Mouse (Mus musculus) CH12.LX (cell line): ENCODE measurements around the gene Mgat4d. TPM values are rescaled to one million over a fixed set of nuclear protein-coding genes. Genes with fewer than 3 reads are reported as not detected.

Source experiments
- DNase-seq: peaks from one replicate; pipeline ENCODE4 v3.0.0-alpha.2; 2013; ENCODE audit errors: extremely low read depth
- H3K27ac ChIP-seq: 2 replicates; pipeline ENCODE4 v1.5.1; 2012; ENCODE audit warnings: low read depth, mild to moderate bottlenecking, control low read depth, moderate library complexity; ENCODE audit not compliant: insufficient read depth
- H3K27me3 ChIP-seq: replicated peaks from 2 replicates; pipeline ENCODE3; 2012; ENCODE audit warnings: inconsistent platforms
- H3K36me3 ChIP-seq, 2 experiments: replicated peaks in 1 of 2; 2 replicates each; pipeline versions ENCODE3 to v1.6.1; 2012; ENCODE audit warnings: inconsistent platforms in 1 of 2, low read length in 1 of 2, mild to moderate bottlenecking in 1 of 2, mixed read lengths in 1 of 2, moderate library complexity in 1 of 2; ENCODE audit not compliant: control insufficient read depth in 1 of 2, insufficient read depth in 1 of 2
- H3K4me1 ChIP-seq, 2 experiments: 2 replicates each; pipeline ENCODE4 v1.6.1; 2012; ENCODE audit warnings: inconsistent platforms in 1 of 2, moderate library complexity in 1 of 2; ENCODE audit not compliant: insufficient read depth in 2 of 2, control insufficient read depth in 1 of 2
- H3K4me2 ChIP-seq: 2 replicates; pipeline ENCODE4 v1.6.1; 2012; ENCODE audit warnings: low read depth, mild to moderate bottlenecking, control low read depth; ENCODE audit not compliant: poor library complexity, insufficient read depth, severe bottlenecking
- H3K4me3 ChIP-seq, 3 experiments: fragments of 150-350 bp in 1 of 3; sonication (generic) in 1 of 3; replicated peaks in 1 of 3; 2 replicates each; pipeline versions ENCODE3 to v1.5.1; 2011 to 2012; ENCODE audit warnings: low read depth in 2 of 3, low read length in 2 of 3, mild to moderate bottlenecking in 2 of 3, moderate library complexity in 2 of 3, control low read depth in 1 of 3, improper control_type of control experiment in 1 of 3, inconsistent platforms in 1 of 3, mixed read lengths in 1 of 3; ENCODE audit not compliant: poor library complexity in 1 of 3
- H3K79me2 ChIP-seq: replicated peaks from 2 replicates; pipeline ENCODE4 v1.6.1; 2012; ENCODE audit warnings: mild to moderate bottlenecking, moderate library complexity; ENCODE audit not compliant: control insufficient read depth, poor library complexity, insufficient read depth, severe bottlenecking; ENCODE audit errors: extremely low read depth
- H3K9ac ChIP-seq: 2 replicates; pipeline ENCODE4 v1.6.1; 2012; ENCODE audit warnings: low read depth, mild to moderate bottlenecking, control low read depth, moderate library complexity; ENCODE audit not compliant: insufficient read depth
- H3K9me3 ChIP-seq: replicated peaks from 2 replicates; pipeline ENCODE3; 2012; ENCODE audit warnings: low read length, inconsistent platforms, mixed read lengths
- CHD1 ChIP-seq: IDR thresholded peaks from 2 replicates; pipeline ENCODE4 v1.6.1; 2012; ENCODE audit warnings: low read depth, low read length, improper control_type of control experiment, inconsistent platforms
- CTCF ChIP-seq, 2 experiments: IDR thresholded peaks in 1 of 2; conservative IDR thresholded peaks in 1 of 2; 2 replicates each; pipeline ENCODE4 v1.5.1; 2011 to 2012; ENCODE audit warnings: low read depth in 2 of 2, low read length in 2 of 2, improper control_type of control experiment in 1 of 2, inconsistent platforms in 1 of 2, mild to moderate bottlenecking in 1 of 2, moderate library complexity in 1 of 2
- ETS1 ChIP-seq: conservative IDR thresholded peaks from 2 replicates; pipeline ENCODE4 v1.6.1; 2012; ENCODE audit warnings: low read depth, mild to moderate bottlenecking, inconsistent platforms, low read length, improper control_type of control experiment, moderate library complexity
- HCFC1 ChIP-seq: IDR thresholded peaks from 2 replicates; pipeline ENCODE4 v1.6.1; 2012; ENCODE audit warnings: low read depth, mild to moderate bottlenecking, inconsistent platforms, low read length, improper control_type of control experiment
- IRF4 ChIP-seq: IDR thresholded peaks from 2 replicates; pipeline ENCODE4 v1.6.1; 2014; ENCODE audit warnings: low read depth, mild to moderate bottlenecking, inconsistent platforms, low read length, improper control_type of control experiment
- JUND ChIP-seq: conservative IDR thresholded peaks from 2 replicates; pipeline ENCODE4 v1.6.1; 2011; ENCODE audit warnings: low read depth, low read length, improper control_type of control experiment
- KAT2A ChIP-seq: IDR thresholded peaks from 2 replicates; pipeline ENCODE4 v1.6.1; 2012; ENCODE audit warnings: low read length, improper control_type of control experiment, inconsistent platforms; ENCODE audit not compliant: insufficient replicate concordance
- MAFK ChIP-seq: IDR thresholded peaks from 2 replicates; pipeline ENCODE4 v1.6.1; 2011; ENCODE audit warnings: low read length, improper control_type of control experiment; ENCODE audit not compliant: insufficient replicate concordance
- MAZ ChIP-seq: IDR thresholded peaks from 2 replicates; pipeline ENCODE4 v1.6.1; 2012; ENCODE audit warnings: low read depth, mild to moderate bottlenecking, inconsistent platforms, low read length, improper control_type of control experiment, moderate library complexity
- MXI1 ChIP-seq: IDR thresholded peaks from 2 replicates; pipeline ENCODE4 v1.6.1; 2011; ENCODE audit warnings: mild to moderate bottlenecking, low read depth, low read length, improper control_type of control experiment
- NELFE ChIP-seq: IDR thresholded peaks from 2 replicates; pipeline ENCODE4 v1.6.1; 2011; ENCODE audit warnings: low read depth, low read length, improper control_type of control experiment
- RAD21 ChIP-seq: IDR thresholded peaks from 2 replicates; pipeline ENCODE4 v1.6.1; 2011; ENCODE audit warnings: low read depth, mild to moderate bottlenecking, low read length, improper control_type of control experiment, moderate library complexity
- RCOR1 ChIP-seq: conservative IDR thresholded peaks from 2 replicates; pipeline ENCODE4 v1.6.1; 2012; ENCODE audit warnings: low read depth, mild to moderate bottlenecking, inconsistent platforms, low read length, improper control_type of control experiment
- SMC3 ChIP-seq: IDR thresholded peaks from 2 replicates; pipeline ENCODE4 v1.6.1; 2011; ENCODE audit warnings: low read depth, low read length, improper control_type of control experiment
- TCF12 ChIP-seq: IDR thresholded peaks from 2 replicates; pipeline ENCODE4 v1.6.1; 2014; ENCODE audit warnings: low read depth, mild to moderate bottlenecking, inconsistent platforms, low read length, improper control_type of control experiment
- ZKSCAN1 ChIP-seq: IDR thresholded peaks from 2 replicates; pipeline ENCODE4 v1.6.1; 2012; ENCODE audit warnings: low read depth, inconsistent platforms, low read length, improper control_type of control experiment, borderline replicate concordance
- ZMIZ1 ChIP-seq: IDR thresholded peaks from 2 replicates; pipeline ENCODE4 v1.6.1; 2012; ENCODE audit warnings: low read depth, mild to moderate bottlenecking, inconsistent platforms, low read length, improper control_type of control experiment
- dilution Hi-C: fragments of 300-500 bp; cut with MboI; formaldehyde crosslinking; loops from 2 replicates; pipeline ENCODE4 v1.14.3; 2020; ENCODE audit warnings: low sequenced_read_pairs; ENCODE audit not compliant: extremely low pct_unique_long_range_greater_than_20kb, extremely low pct_ligation_motif_present
- in situ Hi-C: fragments of 300-500 bp; cut with MboI; formaldehyde crosslinking; loops from 3 replicates; pipeline ENCODE4 v1.14.3; 2019; ENCODE audit warnings: low sequenced_read_pairs, low pct_ligation_motif_present, low pct_unique_long_range_greater_than_20kb, mixed read lengths
- polyA plus RNA-seq: library from polyadenylated mRNA; unstranded; fragments of >175 nt; gene quantifications from 2 replicates; pipeline ENCODE4 v1.2.1, GENCODE M21; 2012; ENCODE audit warnings: low read depth; ENCODE audit not compliant: insufficient read length
- total RNA-seq, 2 experiments: library from RNA; depleted of rRNA; stranded (reverse); fragments of 300-350 nt in 1 of 2; fragments of >200 nt in 1 of 2; gene quantifications; 2 replicates each; pipeline ENCODE4 v1.2.3; 2012 to 2014

Gene Mgat4d
- total and polyA plus RNA-seq, 3 experiments, result 0.17 TPM; not detected in 2

DNA sequence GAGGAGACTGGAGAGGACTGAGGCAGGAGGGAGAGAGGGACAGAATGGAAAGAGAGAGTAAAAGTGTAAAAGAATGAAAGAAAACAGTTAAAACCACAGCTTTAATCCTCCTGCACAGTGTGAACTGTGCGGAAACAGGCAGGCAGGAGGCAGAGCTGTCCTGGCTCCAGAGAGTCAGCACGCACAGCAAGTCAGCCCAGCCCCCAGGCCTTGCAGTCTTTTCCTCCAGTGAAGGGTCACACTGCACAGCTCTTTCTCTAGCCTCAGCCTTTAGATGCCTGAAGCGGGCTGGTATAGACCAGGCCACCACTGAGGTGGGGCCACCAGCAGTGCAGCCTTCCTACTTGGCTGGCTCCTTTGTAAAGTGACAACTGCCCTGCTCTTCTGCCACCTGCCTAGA is 27.7 kb upstream of the Mgat4d start:
- dilution Hi-C loops, result no loop called here
- TF ChIP-seq HCFC1 (no peak), ZMIZ1 (no peak), JUND (no peak), MXI1 (no peak), RCOR1 (no peak), MAFK (no peak), ZKSCAN1 (no peak), RAD21 (no peak)
- Histone ChIP-seq H3K27me3 (no peaks in the 10 kb centered on the region), H3K9me3 (no peaks in the 10 kb centered on the region), H3K27ac (no peak overlapping the region), H3K36me3 (peaks cover 33 to 64% of the 10 kb centered on the region in 2 experiments), H3K4me1 (no peaks in the 10 kb centered on the region), H3K79me2 (no peaks in the 10 kb centered on the region), H3K4me3 (no peak overlapping the region), H3K9ac (no peak overlapping the region), H3K4me2 (no peak overlapping the region)
- DNase-seq, result no peak
- in situ Hi-C loops, result no loop called here

- dilution Hi-C loops, result no loop called here
These were observed 25.9 kb upstream of the Mgat4d start for GRCm38 (mm10) chr8:83322374-83322773.

GRCm38 (mm10) chr8:83323056-83323455 is 25.2 kb upstream of the Mgat4d start:
- Histone ChIP-seq H3K9me3 (no peaks in the 10 kb centered on the region), H3K4me3 (no peak overlapping the region), H3K36me3 (peaks cover 30 to 59% of the 10 kb centered on the region in 2 experiments), H3K27ac (no peak overlapping the region), H3K9ac (no peak overlapping the region), H3K27me3 (no peaks in the 10 kb centered on the region), H3K79me2 (no peaks in the 10 kb centered on the region), H3K4me1 (no peaks in the 10 kb centered on the region), H3K4me2 (no peak overlapping the region)
- dilution Hi-C loops (no loop called here), in situ Hi-C loops (no loop called here)
- DNase-seq, result no peak
- TF ChIP-seq NELFE, result no peak
- peak; percentile 35 for TF ChIP-seq SMC3
- peak in 1 of 2 experiments; percentile 45; a peak in 2 of 4 replicates for TF ChIP-seq CTCF (conservative IDR thresholded peaks at IDR 0.05 in 1 of 2, IDR thresholded peaks at IDR 0.05 in 1 of 2; ENCODE audit: low read depth in 2 of 2, low read length in 2 of 2)
- TF ChIP-seq RAD21, result peak; percentile 4

More at GRCm38 (mm10) chr8:83322374-83322773, 25.9 kb upstream of the Mgat4d start:
- H3K4me3 ChIP-seq, result no peak overlapping the region
- H3K36me3 ChIP-seq, result peaks cover 31 to 58% of the 10 kb centered on the region in 2 experiments
- no peaks in the 10 kb centered on the region for H3K4me1 ChIP-seq
- H3K4me2 ChIP-seq, result no peak overlapping the region
- TF ChIP-seq ZKSCAN1 (no peak), ETS1 (no peak), MAZ (no peak), KAT2A (no peak), IRF4 (no peak), TCF12 (no peak), CHD1 (no peak)
- H3K27ac ChIP-seq, result no peak overlapping the region
- in situ Hi-C loops, result no loop called here
- no peak overlapping the region for H3K9ac ChIP-seq
- H3K79me2 ChIP-seq, result no peaks in the 10 kb centered on the region
- no peaks in the 10 kb centered on the region for H3K9me3 ChIP-seq
- H3K27me3 ChIP-seq, result no peaks in the 10 kb centered on the region
- no peak for DNase-seq
